Mouse (Mus musculus) gastrocnemius, postnatal 4 days (tissue): ENCODE measurements at regions not wholly inside any gene's neighbourhood (a gene's known extent, or its start where the extent isn't known, plus 50 kb on each side); places are given as distances from the start of the nearest gene placed in this dataset.
A peak's percentile ranks its signal among the peaks of the same experiment; 100 is the strongest.

ENCODE experiments used
- DNase-seq, 2 experiments: peaks; one replicate each; pipeline ENCODE4 v3.0.0; 2021 to 2022; ENCODE audit warnings: low spot score in 2 of 2, mixed read lengths in 2 of 2

DNA sequence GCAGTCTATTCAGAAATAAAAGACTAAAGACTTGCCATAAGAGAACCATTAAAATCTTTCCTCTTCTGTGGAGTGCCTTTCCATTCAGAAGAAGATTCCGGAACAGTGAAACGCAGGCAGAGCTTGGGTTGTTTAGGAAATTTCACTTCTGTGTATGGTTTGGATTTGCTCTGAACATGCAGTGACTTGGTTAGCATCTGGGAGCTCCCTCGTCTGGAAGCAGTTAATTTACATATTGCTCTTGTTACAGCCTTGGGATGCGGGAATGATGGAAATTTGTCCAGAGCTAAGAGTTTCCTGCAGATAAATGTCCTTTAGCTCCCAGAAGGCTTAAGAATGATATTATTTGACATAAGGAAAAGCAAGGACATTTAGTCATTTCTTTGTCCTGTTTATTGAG lies 56.4 kb upstream of the Itga6 start:
- no peak for DNase-seq

DNA sequence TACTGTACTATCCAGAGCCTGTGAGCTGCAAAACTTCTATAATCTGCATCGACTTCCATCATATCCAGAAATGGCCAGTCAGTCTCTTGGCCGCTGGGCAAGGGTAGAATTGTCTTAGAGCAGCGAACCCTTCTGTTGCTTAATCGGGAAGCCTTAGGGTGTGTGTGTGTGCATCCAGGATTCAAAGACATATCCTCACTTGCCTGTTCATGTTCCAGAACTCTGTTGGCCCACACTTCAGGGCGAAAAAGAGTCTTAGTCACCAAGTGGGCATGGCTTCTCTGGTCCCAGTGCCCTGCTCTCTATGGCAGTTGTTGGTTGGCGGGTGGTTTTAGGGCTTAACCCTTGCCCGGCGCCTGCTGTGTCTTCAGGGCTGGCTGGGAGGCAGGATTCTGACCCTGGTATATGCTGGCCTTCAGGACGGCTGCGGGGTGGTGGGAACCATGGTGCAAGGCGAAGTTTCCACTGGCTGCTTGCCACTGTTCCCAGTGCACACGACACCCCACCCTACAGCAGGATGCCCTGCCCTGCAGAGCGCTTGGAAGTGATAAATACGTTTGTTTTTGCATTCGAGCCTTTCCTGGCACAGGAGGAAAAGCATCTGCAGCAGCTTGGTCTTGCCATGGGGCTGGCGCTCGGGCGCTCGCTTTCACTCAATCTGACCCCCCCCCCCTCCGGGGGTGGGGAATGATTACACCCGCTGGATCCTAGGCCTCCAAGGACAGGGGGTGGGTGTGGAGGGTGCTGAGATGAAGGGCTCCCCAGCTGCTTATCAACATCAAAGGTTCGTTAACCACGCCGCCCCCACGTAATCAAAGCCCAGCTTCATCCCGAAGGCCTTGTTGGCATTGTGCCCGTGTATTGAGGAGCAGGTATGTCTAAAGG lies 54.9 kb upstream of the Itga6 start:
- DNase-seq = peak in 1 of 2 experiments; percentile 45

DNA sequence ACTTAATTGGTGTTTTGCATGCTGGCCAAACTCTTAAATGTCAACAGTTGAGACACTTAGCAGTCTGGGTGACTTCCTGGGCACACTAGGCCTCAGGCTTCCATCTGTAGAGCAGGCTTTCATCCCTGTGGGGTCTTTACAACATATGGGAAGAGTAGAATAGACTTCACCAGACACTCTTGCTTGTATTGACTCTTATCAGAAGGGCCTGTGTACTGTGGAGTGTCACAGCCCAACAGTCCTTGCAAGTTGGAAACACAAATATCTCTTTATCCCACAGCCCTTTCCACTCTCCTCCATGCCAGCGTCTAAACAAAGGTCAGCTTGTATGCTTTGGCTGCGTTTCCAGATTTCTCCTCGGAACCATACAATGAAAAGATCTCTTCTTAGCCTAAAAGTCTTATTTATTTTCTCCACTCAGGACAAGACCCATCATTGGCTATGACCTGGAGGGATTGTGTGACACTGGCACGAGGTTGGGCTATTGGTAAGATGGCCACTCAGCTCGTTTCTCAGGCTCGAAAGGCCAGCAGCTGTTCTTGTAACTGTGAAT lies 50.6 kb upstream of the Itga6 start:
- no peak for DNase-seq
